Mouse (Mus musculus) adrenal gland, postnatal 4 days (tissue): ENCODE measurements around the gene Edem2. TPM values are rescaled to one million over a fixed set of nuclear protein-coding genes. Genes with fewer than 3 reads are reported as not detected.

ENCODE experiments used
- total RNA-seq, 2 experiments: library from RNA; stranded (reverse); gene quantifications; 2 replicates each; pipeline ENCODE4 v1.2.3; 2021

Edem2 gene
- total RNA-seq, 2 experiments from 2014 or later: 42.0 to 43.8 TPM

Other genes starting within 250 kb of the Edem2 start
- 10 to 100 TPM; 20.5 to 26.1 TPM for gene Acss2, start 211.5 kb downstream of the Edem2 start, total RNA-seq
- 1 to 10 TPM; 7.5 to 8.2 TPM for gene Ggt7, start 211.2 kb downstream of the Edem2 start, total RNA-seq
- 10 to 100 TPM; 38.7 to 39.6 TPM for gene Gss, start 136.7 kb downstream of the Edem2 start, total RNA-seq
- gene Myh7b, start 118.3 kb downstream of the Edem2 start, total RNA-seq: 1 to 10 TPM in 1 of 2 experiments, under 1 TPM in 1; 0.62 to 1.8 TPM
- gene Trpc4ap, start 37.1 kb downstream of the Edem2 start, total RNA-seq: 100 to 1,000 TPM; 129 to 141 TPM
- not detected for gene Gm17581, start 6.4 kb upstream of the Edem2 start, total RNA-seq
- gene Procr, start 21.6 kb upstream of the Edem2 start, total RNA-seq: 10 to 100 TPM; 30.2 to 32.7 TPM
- 1 to 10 TPM; 5.3 to 6.9 TPM for gene Mmp24, start 45.9 kb upstream of the Edem2 start, total RNA-seq
- gene BC029722, start 90.0 kb upstream of the Edem2 start, total RNA-seq: 10 to 100 TPM; 72.5 to 72.6 TPM
- 100 to 1,000 TPM; 137 to 148 TPM for gene Eif6, start 97.5 kb upstream of the Edem2 start, total RNA-seq
- gene Fam83c, start 105.4 kb upstream of the Edem2 start, total RNA-seq: not detected
- 100 to 1,000 TPM in 1 of 2 experiments, 10 to 100 TPM in 1; 92.3 to 106 TPM for gene Uqcc1, start 200.8 kb upstream of the Edem2 start, total RNA-seq
- not detected for gene Gm15557, start 211.3 kb upstream of the Edem2 start, total RNA-seq
- gene Gdf5, start 215.9 kb upstream of the Edem2 start, total RNA-seq: 1 to 10 TPM in 1 of 2 experiments, under 1 TPM in 1; 0.64 to 1.1 TPM
- gene Cep250, start 227.0 kb upstream of the Edem2 start, total RNA-seq: 10 to 100 TPM; 26.8 to 29.9 TPM